Mouse (Mus musculus): ENCODE measurements around the gene Galnt2.

The Galnt2 gene

DNA sequence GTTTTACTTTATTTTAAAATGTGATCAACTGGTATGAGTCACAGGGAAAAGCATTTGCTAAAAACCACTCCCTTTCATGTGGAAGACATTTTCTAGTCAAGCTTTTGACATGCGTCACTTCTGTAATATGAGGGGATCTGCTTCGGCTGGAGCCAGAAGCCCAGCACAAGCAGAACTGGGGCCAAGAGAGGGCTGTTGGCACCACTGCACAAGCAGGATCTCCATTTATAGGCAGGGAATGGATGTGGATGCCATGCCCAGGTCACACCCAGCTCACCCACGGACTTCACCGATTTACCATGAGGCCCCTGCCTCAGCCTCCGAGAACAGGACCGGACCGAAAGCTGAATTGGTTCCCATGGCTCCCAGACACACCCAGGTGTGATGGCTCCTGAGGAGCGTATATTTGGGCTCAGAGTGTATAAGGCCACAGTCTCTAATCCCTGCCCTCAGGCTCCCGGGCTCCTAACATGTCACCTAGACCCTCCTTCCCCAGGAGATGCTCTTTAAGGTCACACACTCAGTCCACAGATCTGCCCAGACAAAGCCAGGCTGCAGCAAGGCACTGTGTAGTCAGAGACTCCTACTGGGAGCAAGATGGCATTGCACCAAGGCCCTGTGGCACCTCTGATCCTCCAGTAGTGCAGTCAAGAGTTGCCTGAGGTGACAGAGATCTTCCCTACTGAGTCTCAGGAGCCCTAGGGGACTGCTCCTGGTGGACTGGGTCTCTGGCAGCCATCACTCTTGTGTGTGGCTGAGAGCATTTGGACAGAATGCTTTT, 59.9 kb downstream of the Galnt2 start:
- no peak for DNase-seq (ENCODE audit: low spot score in 2 of 2)

DNA sequence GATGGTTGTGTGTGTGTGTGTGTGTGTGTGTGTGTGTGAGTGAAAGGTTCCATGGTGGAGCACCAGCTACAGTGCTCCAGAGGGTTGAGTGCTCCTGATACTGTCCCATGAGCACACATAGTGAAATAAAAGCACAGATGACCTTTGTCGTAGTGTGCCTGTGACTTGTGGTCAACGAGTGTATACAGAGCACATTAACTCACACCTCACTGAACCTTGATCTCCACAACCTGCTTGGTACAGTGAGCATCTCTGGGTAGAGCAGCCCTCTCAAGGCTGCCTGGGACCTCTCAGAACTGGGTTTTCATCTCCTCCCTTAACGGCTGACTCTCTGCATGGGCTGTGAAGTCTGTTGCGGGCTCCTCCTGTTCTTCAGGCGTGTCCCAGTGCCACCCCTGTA, 60.5 kb downstream of the Galnt2 start:
- no peak for DNase-seq (ENCODE audit: low spot score in 2 of 2)

DNA sequence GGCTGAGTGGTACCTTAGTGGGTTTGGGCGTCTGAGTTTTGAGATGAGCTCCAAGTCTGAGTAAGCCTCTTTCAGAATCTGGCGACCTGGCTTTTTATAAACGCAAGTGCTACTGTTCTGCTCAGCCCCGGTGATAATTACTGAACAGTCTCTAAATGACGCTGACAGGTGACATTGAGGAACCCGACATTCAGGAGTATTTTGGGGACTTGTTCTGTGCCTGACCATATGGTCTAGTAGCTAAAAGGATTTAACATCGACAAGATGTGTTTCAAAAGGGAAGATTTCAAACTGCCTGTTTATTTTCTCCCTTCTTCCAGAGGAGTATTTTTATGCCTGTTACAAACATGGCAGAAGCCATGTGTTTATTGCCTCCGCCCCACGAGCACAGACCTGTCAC, 61.8 kb downstream of the Galnt2 start:
- no peak for DNase-seq (ENCODE audit: low spot score in 2 of 2)

DNA sequence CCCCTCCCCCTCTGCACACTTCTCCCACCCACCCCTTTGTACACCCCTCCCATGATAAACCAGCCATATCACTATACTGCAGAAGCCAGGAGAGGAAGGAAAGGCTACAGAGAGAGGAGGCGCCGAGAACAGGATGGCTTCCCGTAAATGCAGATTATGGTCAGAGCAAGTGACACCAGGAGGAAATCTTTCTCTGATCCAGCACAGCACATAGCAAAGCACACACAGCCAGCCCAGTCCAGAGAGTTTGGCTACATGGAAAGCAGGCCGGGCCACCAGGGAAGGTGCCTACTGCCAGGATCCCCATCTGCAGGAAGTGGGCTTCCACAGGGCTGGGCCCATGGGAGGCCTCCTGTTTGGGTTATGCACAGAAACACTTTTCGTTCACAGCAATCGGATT, 63.2 kb downstream of the Galnt2 start:
- no peak for DNase-seq (ENCODE audit: low spot score in 2 of 2)

DNA sequence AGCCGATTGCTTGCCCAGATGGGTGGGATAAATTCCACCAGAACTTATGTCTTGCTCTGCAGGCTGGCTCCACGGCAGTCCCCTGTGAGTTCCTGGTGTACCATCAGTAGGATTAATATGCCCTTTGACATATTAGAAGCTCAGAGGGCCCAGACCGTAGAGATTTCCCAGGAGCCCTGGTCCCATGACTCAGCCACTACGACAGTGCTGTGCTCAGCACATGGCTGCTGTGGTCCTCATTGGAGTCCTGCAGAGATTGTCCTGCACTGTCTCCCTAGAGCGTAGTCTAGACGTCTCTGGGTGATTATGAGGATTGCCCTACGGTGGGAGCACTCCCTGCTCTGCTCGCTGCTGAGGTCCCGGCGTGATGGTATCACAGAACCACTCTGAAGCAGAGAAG, 63.7 kb downstream of the Galnt2 start:
- DNase-seq (ENCODE audit: low spot score in 2 of 2), result no peak

DNA sequence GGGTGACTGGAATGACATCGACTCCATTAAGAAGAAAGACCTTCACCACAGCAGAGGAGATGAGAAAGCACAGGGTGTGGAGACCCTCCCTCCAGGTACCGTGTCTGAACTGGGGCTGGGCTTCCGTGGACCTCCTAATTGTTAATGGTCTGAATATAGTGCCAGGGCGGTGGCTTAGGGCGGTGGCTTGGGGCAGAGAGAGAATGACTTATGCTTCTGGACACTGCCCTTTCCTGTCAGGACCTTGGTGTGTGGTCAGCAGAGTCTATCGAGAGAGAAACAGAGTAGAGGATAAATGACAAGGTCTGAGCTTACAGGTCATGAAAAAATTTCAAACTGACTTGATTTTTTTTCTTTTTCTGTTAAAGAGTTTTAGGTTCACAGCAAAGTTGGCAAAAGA, 64.2 kb downstream of the Galnt2 start:
- no peak for DNase-seq (ENCODE audit: low spot score in 2 of 2)

DNA sequence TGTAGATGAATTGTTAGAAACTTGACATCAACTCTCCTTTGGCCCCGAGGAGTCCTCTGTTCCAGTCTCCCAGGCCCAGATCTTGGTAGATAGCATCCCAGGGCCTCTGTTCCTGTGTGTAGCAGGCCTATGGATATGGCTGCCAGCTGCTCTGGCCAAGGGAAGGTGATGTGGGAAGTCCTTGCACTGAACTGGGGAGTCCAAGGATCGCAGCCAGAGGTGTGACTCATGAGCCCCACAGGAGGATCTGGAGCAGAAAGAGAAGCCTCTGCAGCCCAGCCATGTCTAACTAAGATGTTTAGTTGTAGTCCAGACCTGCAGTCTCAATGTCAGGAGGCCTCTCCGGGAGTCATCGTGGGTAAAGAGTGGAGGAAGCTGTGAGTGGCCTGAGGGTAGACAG, 70.3 kb downstream of the Galnt2 start:
- no peak for DNase-seq (ENCODE audit: low spot score in 2 of 2)

DNA sequence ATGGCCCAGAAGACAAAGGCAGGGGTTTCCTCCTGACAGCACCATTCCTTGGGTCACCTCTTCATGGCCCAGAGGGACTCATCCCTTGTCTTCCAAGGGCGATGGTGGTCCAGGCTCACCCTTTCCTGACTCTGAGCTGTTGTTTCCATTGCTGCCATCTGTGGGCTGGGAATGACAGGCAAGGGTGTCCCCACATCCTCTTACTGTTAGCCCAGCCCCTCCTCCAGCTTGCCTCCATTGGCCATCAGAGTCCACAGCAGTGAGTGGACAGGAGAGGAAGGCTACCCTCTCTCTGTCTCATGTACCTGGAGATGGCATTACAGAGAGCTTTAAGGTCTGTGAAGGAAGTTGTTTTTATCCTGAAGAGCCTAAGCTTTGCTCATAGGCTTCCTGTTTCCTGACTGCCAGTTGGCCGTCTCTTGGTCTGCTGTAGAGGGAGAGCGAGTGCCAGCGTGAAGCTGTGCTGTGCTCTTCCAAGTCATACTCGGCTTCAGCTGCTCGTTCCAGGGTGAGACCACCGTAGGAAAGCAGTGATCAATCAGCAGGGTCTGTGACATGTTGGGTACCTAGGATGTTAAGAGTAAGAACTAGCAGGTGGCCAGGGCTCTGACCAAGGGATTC, 70.9 kb downstream of the Galnt2 start:
- DNase-seq (ENCODE audit: low spot score in 2 of 2), result no peak

DNA sequence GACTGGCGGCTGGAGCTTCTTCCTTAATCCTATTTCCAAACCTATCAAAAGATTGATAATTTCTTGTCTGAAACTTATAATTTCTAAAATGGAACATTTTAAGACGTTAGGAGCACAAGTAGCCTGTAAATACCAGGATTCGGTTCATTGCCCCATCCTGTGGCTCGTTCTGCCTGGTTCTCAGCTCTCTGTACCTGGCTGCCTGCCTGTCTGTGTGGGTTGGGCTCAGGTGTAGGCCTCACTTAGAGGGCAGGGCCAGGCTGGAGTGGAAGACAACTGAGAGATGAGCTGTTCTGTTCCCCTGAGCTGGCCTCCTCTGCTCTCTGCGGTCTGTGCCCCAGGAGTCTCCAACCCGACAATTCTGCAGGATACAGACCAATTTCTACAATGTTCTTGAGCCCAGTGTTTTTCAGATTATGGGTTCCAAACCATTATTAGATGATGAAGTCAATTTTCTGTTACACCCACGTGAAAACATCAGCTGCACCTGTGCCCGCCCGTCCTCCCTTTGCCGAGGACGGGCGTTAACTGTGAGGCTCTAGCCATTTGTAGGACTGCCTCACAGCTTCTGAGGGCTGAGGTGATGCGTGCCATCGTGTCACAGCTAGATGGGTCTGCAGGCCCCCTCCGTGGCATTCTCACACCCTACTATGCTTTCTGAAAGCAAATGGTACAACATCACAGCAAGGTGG, 72.2 kb downstream of the Galnt2 start:
- DNase-seq (ENCODE audit: low spot score in 2 of 2), result no peak

DNA sequence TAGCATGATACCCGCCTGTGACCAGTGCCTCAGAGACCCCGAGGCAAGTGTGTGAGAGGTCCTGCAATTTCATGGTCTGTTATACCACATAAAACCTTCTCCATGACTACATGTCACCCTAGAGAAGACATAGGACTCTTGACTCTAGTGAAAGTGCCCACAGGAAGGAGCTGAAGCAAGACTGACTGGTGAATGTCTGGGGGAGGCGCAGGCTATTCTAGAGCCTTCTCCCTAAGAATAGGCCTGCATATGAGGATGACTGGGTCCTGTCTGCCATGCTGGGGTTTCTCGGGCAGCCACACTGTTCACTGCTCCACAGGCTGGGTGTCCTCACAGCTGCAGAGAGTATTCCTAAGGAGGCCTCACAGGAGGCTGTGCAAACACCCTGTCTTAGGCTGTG, 73.0 kb downstream of the Galnt2 start:
- DNase-seq (ENCODE audit: low spot score in 2 of 2), result no peak

DNA sequence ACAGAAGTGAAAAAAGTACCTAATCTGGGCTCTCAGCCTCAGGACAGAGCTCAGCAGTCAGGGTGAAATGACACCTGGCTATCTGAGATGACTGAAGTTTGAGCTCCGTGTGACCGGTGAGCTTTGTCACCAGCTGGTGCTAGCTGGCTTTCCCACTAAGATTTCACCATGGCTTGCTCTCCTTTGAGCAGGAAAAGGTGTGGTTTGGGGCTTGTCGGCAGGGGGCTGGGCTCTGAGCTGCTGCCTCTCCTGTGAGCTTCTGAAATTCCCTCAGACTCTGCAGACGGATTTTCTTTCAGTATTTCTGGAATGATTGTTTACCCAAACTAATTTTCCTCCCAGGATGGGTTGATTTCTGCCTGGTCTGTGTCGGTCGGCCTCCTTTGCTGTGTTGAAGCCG, 75.4 kb downstream of the Galnt2 start:
- no peak for DNase-seq (ENCODE audit: low spot score in 2 of 2)

DNA sequence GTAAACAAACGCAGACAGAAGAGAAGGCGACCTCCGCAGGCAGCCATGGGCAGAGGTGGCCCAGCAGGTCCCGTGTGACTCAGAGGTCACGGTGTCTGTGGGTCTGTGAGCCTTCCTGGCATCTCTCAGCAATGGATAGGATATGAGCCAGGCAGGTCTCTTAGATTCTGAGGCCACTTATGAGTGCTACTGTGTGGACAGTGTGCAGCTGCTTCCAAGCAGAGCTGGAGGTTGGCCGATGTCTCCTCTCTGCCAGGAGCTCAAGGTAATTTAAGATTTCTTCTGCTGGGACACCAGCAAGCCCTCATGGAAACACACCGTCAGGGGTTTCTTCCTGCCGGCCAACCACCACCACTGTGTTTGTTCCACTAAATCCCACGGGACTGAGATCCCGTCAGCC, 76.5 kb downstream of the Galnt2 start:
- no peak for DNase-seq (ENCODE audit: low spot score in 2 of 2)

DNA sequence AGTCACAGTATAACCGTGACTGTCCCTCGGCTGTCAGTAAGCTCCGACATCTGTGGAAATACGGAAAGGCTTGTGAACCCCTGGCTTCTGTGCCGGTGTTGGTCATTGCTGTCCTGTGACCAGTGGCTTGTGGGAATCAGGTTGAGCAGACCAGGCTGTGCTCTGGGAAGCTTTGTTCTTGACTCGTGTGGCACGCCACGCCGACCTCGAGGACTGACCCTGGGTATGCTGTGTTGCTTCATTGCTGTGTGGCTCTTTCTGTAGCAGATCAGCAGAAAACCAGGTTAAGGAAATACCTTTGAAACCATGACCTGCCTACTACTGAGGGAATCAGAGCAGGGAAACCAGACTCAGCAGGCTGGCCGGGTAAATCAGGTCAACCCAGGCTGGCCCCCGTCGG, 79.3 kb downstream of the Galnt2 start:
- DNase-seq (ENCODE audit: low spot score in 2 of 2), result no peak

DNA sequence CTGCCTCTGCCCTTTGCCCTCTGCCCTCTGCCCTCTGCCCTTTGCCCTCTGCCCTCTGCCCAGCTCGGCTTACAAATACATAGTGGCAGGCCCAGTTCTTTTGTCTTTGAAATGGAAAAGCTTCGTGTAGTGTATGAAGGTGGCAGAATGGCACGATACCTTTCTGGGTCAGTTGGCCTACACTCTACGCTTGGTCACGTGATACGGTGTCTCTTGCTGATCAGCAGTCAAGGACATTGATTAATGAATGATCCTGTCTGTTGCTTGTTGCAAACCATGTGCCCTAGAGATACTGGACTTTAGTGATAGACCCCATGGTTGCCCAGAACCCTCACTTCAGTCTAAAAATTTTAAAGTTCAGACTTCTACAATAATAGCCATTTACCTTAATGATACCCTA, 79.9 kb downstream of the Galnt2 start:
- no peak for DNase-seq (ENCODE audit: low spot score in 2 of 2)

DNA sequence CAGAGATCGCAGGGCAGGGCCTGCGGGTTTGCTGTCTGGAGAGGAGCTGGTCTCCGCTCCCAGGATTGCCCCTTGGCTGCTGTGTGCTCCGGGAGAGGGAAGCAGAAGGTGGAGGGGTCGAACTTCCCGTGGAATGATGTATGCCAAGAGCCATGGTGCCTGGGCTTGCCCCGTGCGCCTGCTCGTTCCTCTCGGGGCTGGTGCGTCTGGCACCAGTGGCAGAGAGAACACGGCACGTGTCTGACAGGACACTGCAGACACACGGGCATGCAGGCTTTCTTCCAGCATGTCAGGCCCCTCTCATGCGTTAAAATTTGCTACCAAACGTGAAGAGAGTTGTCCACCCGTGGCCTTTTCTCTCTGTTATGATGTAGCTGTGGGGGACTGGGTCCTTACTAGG, 80.5 kb downstream of the Galnt2 start:
- DNase-seq (ENCODE audit: low spot score in 2 of 2), result no peak

DNA sequence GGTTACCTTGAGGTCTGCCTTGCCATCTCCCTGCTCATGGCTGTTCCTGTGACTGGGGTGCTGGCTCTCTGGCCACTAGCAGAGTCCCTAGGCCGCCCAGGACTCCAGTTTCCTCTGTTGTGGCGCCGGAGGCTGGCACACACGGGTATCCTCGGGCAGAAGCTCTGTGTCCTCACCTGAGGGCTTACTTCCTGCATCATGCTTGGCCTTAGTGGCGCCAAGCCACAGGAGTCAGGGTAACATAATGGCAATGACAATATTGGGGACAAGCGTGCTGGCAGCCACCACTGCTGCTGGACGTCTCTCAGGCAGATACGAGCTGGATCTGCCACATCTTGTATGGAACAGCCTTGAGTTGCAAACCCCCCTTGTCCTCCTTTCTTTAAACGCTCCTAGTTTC, 81.0 kb downstream of the Galnt2 start:
- DNase-seq (ENCODE audit: low spot score in 2 of 2), result no peak

DNA sequence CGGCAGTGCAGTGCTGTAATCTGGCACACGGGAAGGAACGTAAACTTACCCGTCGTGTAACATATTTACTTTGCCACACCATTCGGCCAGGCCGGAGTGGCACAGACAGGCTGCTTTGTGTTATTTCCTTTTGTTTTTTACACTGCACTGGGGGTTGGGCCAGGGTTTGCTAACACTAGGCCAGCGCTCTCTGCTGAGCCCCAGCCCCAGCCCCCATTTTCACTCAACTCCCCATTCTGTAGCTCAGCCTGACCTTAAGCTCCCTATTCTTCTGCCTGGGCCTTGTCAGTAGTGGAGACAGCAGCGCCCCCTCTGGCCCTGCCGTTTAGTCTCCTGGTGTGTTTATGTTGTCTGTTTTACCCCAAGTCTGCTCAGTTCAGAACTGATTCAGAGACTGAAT, 83.6 kb downstream of the Galnt2 start:
- DNase-seq (ENCODE audit: low spot score in 2 of 2), result peak in 1 of 2 experiments; percentile 58

DNA sequence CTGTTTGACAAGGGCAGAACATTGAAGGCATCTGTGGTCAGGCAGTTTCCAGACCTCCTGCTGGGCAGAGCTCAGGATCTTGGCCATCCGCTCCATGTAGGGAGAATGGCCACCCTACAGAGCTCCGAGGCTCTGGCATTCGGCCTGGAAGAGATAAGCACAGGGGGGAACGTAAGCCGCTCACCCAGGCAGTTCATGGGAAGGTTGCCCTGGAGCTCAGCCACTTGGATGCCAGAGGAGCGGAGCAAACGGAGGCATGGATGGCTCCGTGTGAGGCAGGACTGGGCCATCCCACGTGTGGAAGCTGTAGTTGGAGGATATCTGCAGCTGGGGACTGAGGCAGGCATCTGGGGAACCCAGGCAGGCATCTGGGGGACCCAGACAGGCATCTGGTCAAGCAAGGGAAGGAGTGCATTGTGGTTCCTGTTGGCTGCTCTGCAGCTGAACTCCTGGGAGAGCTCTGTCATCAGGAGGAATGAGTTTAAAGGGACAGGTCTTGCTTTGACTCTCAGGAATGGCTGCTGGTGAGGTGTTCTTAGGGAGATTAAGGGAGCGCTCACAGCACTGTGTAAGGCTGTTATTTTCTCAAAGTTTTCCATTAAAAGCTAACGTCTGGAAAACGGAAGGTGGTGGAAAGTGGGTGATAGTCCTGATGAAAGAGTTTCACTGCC, 85.4 kb downstream of the Galnt2 start:
- no peak for DNase-seq (ENCODE audit: low spot score in 2 of 2)

DNA sequence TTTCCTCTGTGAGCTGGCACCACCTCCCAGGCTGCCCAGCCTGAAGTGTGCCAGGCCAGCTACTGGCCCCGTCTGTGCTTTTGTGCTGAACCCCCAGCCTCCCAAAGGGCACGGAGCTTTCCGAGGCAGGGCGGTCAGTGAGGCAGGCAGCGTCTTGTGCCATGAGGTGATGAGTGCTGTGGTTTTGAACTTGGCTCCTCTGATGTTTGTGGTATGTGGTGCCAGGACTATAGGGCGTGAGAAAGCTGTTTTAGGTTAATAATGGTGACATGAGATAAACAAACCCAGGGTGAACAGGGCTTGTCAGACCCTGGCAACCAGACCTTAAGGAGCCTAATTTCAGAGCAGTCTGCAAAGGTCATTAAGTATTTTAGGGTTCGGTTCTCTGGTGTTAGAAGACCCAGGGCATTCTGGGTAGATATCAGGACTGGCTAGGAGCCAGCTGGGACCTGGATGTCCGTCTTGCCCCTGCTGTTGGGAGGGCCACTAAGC, 86.0 kb downstream of the Galnt2 start:
- no peak for DNase-seq (ENCODE audit: low spot score in 2 of 2)

DNA sequence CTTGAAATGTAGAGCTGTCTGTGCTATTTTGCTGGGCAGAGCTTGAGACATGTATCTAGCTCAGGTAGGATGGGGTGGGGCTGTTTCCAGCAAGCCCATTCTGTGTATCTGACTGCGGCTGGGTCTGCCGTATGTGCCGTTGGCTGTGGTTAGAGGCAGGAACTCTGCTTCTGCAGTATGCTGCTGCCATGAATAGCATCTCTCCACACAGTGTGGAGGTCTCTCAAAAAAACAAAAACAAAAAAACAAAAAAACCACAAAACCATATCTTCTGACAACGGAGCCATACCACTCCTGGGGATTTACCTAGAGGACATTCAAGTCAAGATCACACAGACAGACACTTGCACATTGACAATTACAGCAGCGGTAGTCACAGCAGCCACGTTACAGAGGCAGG, 86.6 kb downstream of the Galnt2 start:
- DNase-seq (ENCODE audit: low spot score in 2 of 2), result no peak

DNA sequence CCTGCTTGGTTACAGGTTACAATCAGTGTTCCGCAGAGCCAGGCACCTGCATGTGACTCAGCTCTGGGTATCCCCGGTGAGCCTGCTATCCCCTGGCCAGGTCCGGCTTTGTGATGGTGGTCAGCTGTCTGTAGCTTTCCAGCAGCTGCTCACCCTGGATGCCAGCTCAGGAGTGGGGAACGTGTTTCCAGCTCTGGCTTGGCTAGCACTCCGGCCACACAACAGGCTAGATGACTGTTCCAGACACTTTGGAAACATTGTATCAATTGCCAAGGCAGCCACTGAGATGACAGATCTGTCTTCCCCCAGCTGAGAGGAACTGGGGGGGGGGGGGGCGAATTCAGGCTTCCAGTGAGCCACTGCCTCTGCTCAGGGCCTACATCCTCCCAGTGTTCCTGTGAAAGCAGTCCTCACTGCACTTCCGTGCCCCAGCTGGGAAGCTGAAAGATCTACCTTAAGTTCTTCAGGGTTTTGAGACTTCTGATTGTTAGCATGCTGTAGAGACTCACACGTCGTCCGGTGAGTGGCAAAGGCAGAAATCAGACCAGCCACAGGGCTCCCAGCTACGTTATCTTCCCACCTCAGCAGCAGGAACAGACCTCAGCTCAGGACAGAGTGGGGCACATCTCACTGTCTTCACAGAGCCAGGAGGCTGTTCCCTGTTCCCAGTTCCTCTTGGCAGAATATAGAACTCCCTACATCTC, 87.6 kb downstream of the Galnt2 start:
- DNase-seq (ENCODE audit: low spot score in 2 of 2), result no peak

DNA sequence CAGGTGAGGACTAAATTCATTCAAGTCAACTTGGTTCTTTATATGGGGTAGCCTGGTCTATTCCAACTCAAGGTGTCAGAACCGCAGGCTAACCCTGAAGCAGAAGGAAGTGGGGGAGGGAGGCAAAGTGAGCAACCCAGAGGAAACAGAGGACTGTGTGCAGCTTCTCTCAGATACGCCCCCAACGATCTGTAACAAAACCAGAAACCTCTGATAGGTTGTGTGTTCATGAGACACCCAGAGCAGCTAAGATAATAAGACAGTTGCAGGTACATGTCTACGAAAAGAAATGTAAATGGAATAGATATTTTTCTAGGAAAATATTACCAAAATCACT, 88.1 kb downstream of the Galnt2 start:
- no peak for DNase-seq (ENCODE audit: low spot score in 2 of 2)
